Mouse (Mus musculus): ENCODE measurements around the gene Ryr2.
A peak's percentile ranks its signal among the peaks of the same experiment; 100 is the strongest.
"Not testable (repeated sequence)": the region's sequence is repeated elsewhere in the genome, so short reads cannot be mapped to it uniquely, and the experiment has no call there.

Gene Ryr2

DNA sequence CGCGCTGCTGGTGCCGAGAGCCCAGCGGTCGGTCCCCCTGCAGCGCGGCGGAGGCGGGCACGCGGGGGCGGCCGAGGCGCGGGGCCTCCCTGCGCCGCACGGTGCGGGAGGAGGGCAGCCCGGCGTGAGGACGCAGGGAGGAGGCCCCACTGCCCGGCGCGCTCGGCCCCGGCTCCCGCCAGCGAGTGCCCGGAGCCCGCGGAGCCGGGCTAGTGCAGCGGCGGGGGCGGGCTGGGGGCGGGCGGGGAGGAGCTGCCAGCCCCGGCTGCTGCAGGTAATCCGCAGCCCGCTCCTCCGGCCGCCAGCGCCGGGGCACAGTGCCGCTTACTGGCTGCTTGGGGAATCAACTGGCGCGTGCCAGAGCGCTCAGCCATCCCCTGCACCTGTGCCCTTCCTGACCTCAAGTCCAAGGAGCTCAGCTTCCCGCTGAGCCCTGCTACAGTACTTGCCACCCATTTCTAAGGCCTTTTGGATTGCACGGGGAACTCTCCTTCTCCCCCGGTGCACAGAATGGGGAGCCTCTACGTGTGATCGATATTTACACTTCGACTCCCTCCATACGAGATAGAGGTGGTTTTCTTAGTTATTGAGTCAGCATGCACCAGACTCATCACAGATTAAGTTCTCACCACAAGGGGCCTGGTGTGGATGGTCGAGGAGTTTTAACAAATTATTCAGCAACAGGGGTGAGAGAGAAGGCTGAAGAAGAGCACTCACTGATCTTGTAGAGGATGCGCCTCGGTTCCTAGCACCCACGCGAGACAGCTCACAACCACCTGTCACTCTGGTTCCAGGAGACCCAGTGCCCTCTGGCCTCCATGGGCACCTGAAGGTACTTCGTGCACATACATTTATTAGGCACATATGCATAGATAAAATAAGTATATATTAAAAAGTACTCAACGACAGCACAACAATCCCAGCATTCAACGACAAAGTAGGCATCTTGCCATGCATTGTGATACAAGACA, at the start of gene Ryr2:
Gene Ryr2 (minus strand): TSS at position 284 of the 971 bp plus-strand sequence.
- peak; percentile 84 to 85 for DNase-seq (ENCODE audit: low spot score in 2 of 2)

DNA sequence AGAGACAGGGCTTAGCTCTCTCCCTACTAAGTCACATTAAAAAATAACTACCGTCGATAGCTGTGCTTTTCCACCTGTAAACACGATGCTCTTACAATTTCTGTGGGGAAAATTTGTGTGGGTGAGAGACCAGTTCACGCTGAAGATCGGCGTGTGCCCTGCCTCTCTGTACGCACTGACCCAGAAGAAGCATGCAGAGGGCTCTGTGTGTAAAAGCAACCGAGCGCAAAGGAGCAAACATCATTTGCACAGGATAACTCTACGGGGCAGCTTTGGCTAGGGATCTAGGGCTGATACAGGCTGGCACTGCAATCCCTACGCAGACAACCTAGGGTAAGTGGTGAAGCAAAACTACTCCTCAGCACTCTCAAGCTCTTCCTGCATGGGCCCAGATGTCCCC, 47.2 kb upstream of the Ryr2 start:
- no peak for DNase-seq (ENCODE audit: low spot score in 2 of 2)

DNA sequence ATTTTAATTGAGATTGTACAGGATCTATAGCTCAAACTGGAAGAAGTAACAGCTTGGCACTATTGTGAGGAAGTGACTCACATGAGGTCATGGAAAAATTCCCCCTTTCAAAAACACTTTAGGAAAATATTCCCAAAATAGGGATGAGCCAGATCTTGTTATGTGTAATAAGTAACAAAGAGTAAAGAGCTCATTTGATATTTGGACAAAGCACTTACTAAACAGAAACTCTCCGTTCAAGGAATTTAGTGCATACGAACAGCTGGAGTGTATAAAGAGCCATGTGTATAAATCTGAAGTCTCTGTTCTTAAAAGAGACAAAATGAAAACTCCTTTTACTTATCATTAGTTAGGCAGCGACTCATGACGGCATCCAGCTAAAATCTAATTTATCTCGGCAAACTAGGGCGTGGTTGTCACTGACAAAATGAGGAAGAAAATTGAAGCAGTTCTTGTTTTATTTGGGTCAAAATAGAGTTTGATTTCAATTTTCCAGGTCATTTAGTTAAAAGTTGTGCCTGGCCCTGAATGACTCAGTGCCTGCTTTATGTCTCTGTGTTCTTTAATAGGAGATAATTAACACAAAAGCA, 40.3 kb upstream of the Ryr2 start:
- DNase-seq (ENCODE audit: low spot score in 2 of 2) = no peak

DNA sequence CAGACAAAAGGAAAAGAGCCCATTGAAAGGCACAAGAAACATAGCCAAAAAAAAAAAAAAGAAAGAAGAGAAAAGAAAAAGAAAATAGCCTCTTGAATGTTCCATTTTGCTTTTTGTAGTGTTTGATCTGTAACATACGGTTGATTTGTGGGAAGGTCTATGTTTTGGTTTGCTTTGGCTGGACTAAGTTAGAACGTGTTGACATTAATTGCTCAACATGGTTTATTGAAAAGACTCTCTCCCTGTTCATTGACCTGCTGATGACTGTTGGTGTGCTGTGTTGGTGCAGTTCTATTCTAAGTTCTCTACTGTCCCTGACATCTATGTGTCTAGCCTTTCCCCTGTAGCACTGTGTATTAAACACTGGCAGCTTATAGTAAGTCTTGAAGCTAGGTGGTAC, 39.7 kb upstream of the Ryr2 start:
- no peak for DNase-seq (ENCODE audit: low spot score in 2 of 2)

DNA sequence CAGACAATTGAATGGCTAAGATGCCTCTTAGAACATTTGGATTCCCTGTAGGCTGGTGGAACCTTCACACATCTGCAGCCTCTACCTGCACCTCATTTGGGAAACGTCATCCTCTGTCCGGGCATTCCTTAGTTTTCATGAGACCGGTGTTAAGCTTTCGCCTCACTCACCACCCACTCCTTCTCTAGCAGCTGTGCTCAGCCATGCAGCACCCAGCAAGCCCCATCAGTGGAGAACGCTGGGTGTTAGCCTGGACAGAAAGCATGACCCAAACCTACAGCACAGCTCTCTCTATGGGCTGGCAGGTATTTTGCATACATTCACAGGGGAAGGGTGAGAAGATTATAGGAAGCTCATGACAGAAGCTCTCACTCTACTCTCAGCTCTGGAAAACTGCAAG, 36.6 kb upstream of the Ryr2 start:
- no peak for DNase-seq (ENCODE audit: low spot score in 2 of 2)

DNA sequence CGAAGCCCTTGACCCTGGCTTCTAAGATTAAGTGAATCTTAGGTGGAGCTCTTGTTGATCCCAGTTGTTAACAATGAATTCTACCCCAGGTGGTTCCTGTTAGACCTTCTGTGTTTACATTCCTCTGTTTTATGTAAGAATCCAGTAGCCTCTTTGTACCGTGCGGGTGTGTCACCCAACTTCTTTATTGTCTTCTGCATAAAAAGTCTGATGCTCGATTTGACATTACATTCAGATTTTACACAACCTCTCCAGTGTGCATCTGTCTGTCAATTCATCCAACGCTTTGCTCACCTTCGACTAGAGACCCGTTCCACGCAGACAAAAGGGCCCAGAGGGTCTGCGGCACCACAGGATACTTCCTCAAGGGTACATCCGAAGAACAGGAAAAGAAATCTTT, 29.7 kb upstream of the Ryr2 start:
- not testable (repeated sequence) for DNase-seq (ENCODE audit: low spot score in 2 of 2)

DNA sequence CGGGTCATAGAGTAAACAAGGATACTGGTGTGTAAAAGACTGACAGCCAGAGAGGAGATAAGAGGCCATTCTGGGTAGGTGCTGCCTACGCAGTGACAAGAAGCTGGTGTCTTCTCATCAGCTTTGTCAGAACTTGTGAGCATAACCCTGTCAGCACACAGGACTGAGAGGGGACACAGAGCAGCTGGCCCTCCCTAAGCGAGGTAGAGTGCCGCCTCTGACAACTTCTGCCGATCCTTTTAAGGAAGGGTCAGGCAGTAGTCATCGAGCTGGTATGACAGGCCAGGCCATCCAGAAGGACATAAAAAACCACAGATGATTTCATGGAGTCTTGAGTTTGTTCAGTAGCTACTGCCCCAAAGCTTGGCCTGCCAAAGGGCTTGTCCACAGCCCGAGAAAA, 26.8 kb upstream of the Ryr2 start:
- no peak for DNase-seq (ENCODE audit: low spot score in 2 of 2)

DNA sequence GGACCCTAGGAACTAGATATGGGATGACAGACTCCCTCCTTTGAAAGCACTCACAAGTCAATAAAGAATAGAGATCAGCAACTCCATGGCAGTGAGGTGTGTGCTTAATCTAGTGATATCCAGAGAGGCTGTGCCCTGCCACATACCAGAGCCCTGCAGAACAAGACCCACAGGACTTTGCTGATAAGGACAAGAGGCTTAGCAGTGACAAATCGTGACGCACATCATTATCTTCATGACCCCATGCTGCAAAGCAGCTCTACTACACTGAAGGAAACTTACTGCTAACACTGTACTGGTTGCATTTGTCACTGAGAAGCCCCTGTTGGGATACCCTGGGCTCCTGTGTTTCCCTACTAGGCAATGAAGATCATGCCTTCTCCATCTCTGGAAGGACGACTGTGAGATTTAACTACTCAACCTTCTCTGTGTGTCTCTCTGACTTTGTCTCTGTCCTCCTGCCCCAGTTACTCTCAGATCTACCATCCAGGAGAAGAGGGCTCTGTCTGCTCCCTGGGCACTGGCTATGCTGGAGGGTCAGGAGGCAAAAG, 25.5 kb upstream of the Ryr2 start:
- no peak for DNase-seq (ENCODE audit: low spot score in 2 of 2)

DNA sequence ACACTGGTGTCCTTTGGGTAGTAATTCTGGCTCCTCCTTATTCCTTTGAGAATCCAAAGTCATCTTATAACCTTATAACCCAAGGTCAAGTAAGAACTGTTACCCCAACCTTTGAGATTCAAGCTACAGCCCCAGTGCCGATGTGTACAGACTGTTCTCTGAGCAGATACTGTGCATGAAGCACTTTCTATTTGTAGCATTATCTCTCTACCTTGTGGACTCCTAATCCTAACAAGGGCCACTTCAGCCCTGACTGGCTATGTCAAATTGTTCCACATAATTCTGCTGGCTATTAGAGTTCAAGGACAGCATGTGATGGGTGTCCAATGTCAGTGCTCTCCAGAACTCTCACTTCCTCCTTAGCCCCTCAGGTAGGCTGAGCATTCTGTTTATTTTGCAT, 22.4 kb upstream of the Ryr2 start:
- DNase-seq (ENCODE audit: low spot score in 2 of 2) = no peak

DNA sequence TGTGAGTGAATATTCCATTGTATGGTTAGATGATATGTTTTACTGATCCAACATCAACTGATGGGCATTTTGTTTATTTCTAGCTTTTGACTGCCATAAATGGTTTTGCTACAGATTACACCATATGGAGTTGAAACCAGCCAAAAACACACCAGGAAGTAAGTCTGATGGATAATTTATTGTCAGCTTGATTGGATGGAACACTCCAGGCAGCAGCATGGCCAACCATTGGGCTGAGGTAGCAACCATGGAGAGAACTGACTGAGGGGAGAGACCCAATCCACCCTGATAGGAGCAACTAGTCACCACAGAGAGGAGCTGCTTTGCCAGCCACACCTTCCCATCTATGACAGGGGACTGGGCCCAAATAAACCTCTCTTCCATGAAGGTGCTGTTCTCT, 19.4 kb upstream of the Ryr2 start:
- no peak for DNase-seq (ENCODE audit: low spot score in 2 of 2)

DNA sequence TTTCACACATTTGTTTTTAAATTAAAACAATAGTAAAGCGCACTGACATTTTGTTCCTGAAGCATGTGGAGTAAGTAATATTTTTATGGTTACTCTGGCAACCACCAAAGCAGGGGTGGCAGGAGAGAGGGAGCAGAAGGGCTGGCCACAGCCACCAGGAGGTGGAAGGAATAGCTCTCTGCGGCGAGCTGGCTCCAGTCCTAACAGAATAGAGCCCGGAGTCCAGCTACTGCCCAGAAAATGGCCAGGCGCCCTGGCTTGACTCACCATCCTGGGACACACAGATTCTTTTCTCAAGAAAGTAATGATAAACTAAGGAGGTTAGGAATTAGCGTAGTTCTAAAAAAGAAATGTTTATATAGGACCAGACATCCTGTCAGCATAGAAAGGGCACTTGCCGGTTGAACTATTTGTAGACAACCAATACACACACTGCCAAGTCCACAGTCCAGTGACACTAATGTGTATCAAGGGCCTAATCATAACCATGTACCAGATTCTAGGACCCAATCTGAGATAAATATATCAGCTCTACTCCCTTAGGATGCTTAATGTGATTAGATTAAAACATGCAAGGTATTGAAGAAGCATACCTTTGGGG, 18.3 kb upstream of the Ryr2 start:
- peak; percentile 58 to 68 for DNase-seq (ENCODE audit: low spot score in 2 of 2)

DNA sequence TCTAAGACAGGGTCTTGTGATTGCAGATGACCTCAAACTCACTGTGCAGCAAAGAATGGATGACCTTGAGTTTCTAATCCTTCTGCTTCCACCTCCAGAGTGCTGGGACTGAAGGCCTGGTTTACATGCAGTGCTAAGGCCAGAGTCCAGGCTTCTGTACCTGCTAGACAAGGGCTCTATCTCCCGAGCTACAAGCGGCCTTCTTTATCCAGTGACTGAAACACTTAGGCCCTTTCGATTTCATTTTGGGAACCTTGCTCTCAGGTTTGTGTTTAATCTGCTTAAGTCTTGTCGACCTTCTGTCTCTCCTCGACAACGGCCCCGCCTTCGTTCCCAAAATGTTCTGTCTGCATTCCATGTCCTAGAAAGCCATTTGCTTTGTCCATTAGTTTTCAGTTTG, 8.8 kb upstream of the Ryr2 start:
- DNase-seq (ENCODE audit: low spot score in 2 of 2) = no peak

DNA sequence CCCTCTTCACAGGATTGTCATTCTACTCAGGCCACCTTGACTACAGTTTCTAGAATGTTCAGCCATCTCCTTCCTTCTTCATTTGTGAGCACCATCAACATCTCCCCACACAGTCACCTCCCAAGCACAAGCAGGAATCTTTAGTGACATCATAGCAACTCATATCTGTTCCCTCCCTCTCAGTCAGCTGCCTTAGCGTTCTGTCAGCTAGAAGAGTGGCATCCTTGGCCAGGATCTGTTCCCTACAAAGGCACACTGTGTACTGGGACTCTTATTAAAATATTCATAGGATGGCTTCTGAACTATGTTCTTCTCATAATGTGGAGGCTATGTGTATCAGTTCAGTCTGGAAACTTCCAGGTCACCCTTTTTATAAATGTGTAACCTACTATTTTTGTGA, 8.1 kb upstream of the Ryr2 start:
- no peak for DNase-seq (ENCODE audit: low spot score in 2 of 2)

DNA sequence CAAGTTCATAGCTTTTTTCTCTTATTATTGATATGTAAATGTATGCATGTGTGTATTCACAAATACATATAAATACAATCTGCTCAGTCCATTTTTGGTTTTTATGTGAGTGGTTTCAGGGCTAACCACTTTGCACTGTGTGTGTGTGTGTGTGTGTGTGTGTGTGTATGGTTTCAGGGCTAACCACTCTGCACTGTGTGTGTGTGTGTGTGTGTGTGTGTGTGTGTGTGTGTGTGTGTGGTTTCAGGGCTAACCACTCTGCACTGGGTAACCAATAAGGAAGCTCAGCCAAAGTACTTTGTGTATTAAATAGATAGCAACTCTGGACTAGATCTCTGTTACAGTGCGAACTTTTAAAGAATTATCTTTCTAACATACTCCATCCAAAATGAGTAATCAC, 2.2 kb upstream of the Ryr2 start:
- DNase-seq (ENCODE audit: low spot score in 2 of 2) = no peak

DNA sequence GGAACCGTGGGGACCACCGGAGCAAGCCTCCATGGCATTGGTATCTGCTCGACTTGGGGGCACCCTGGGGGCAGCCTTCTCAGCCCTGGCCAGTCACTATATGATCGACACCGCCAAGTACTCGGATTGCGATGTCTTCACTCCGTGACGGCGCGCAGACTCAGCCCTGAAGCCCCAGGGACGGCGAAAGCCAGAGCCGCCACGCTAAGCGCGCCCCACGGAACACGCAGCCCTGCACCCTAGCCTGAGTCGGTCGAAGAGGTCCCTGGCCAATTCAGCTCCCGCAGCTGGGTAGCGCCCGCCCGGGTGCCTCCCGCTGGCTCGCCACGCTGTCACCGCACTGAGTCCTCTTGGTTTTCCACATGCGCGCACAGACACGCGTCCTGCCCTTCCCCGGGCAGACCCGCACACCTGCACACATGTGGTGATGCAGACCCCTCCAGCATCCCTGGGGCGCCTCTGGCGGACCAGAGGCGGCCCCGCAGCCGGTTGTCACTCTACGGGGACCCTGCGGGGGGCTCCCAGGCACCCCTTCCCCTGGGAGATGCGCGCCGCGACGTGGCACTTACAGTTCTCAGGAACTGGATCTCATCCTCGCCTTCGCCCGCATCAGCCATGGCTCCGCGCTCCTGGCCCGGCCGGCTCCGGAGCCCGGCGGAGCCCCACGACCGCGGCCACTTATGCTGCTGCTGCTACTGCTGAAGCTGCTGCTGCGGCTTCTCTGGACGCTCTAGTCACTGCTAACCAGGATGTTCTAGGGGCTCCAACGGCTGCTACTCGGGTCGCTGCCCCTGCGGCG, 716 bp downstream of the Ryr2 start:
- peak; percentile 67 to 68 for DNase-seq (ENCODE audit: low spot score in 2 of 2)

DNA sequence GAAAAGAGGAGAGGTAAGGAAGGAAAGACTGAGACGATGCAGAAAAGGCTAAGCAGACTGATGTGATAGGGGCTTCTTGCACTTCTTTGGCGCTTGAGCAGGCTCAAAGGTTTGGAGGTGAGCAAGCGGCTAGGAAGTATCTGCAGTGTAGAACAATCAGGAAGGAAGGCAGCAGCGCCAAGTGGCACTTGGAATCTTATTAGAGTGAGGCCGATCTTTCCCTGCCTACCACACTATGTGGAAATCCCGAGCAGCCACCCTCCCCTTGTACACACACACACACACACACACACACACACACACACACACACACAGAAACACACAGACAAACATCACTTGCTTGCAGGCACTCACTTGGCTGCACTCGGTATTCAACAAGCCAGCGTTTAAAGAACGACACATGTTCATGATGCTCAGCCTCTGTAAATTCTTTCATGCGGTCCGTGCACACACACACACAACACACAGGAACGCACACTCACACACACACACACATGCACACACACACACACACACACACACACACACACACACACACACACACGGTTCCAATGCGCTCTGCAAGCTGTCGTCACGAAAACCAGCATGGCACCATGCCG, 1.4 kb downstream of the Ryr2 start:
- peak in 1 of 2 experiments; percentile 54 for DNase-seq (ENCODE audit: low spot score in 2 of 2)

DNA sequence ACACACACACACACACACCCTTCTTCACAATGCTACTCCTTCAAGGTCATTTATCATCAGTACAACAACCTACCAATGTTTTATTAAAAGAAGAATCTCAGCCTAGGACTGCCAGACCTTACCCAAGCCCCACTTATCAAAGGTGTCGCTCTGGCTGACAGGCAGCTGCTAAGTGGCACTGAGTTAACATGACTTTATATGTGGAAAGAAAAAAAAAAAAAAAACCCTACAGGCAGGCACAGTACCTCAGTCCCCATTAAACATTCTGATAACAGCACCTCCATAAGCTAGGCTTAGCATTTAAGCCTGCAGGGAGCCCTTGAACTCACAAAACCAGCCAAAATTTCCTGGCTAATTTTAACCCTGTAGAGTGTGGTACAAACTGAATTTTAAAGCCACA, 2.4 kb downstream of the Ryr2 start:
- DNase-seq (ENCODE audit: low spot score in 2 of 2) = no peak

DNA sequence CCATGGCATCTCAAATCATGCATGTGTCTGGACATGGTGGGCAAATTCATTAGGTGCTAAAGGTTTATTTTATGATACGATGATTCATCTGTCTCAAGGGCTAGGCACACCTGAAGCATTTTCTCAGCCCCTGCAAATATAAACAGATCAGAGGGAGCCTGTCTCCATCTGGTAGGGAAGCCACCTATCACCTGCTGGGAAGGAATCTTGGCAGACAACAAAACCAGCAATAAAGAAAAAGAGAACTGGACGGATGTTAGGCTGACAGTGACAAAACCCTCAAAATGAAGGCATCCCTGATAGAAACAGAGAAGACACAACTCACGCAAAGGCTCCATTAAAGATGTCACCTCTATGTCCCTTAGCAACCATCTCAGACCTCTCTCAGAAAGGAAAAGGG, 3.7 kb downstream of the Ryr2 start:
- no peak for DNase-seq (ENCODE audit: low spot score in 2 of 2)

DNA sequence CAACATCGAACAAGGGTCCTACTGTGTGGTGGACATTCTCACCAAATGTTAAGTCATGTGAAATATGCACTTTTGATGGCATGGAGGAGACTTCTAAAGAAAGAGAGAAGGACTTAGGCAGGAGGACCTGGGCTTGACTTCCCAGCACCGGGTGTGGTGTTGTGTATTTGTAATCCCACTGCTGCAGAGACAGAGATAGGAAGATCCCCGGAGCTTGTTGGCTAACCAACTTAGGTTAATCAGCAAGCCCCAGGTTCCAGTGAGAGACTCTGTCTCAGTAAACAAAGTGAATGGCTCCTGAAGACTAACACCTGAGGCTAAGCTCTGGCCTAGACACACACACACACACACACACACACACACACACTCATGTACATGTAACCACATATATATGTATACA, 7.3 kb downstream of the Ryr2 start:
- no peak for DNase-seq (ENCODE audit: low spot score in 2 of 2)

DNA sequence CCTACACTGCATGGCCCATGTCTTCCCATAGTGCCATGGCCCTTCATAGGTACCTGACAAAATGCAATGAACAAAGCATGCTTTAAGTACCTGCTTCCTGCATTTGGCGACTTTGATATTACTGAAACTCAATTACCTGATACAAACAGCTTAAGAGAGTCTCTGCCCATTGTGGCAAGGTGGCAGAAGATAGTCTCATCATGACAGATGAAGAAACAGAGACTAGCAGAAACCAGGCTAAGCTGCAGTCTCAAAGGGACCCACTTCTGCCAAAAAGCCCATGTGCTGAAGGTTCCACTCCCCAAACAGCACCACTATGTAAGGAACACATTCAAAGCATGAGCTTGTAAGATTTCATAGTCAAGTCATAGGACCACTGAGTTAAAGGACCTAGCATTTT, 7.8 kb downstream of the Ryr2 start:
- no peak for DNase-seq (ENCODE audit: low spot score in 2 of 2)

DNA sequence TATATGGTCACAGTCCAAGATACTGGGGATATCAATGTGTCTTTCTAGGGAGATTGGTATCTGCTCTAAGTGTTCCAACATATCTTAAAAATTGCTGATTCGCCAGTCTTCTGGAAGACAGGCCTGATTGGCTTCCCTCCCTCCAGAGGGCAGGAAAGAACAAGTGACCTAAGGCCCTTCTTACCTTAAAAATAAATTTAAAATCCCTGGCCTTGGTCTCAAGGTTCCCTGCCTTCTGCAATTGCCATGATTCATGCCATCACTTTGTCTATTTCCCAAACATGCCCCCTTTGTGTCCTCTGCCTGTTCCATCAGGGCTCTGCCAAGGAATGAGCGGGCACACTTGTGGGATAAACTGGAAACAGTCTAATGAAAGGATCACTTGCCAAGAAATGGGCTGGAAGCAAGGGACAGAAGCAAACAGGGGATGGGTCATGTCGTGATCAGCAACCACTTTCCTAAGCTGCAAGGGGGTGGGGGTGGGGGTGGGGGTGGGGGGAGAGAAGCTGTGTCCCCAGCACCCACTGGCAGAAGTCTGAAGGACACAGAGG, 10.3 kb downstream of the Ryr2 start:
- no peak for DNase-seq (ENCODE audit: low spot score in 2 of 2)
